26 mouse cellular contexts compared by ENCODE assay signal in genomic region chr2:11662907-11663230, GRCm38 (mm10). TPM values are rescaled to one million over a fixed set of nuclear protein-coding genes. Genes with fewer than 3 reads are reported as not detected.
DNase-seq lines count a peak whose midpoint lies in the region; ATAC-seq lines count a peak whose summit lies in the region.
"Had no signal": no experiment of that assay in that cellular context is flagged by ENCODE, and none has a peak within 500 bp of the region (broad histone marks: within the 10 kb centered on the region; RNA-seq: fewer than 3 reads in every experiment).

No protein-coding gene starts in this region.

- intact Hi-C loops in left cerebral cortex, postnatal 36 days (cut with DNase I) = loop anchor here (5.0 kb wide), 1 partner anchor 61 kb away; the partner anchor contains the start of gene Rbm17

- DNase-seq in A20 (ENCODE audit: low read depth, low spot score) = peak; percentile 66
- peak; percentile 53 for DNase-seq in CD4-positive helper T cell, adult 2 months (ENCODE audit: low read depth, low spot score)
- peak; percentile 38 for DNase-seq in naive thymus-derived CD4-positive, alpha-beta T cell, adult 2 months (ENCODE audit: low read depth)
- DNase-seq in frontal cortex, postnatal 25 days (ENCODE audit: low spot score in 2 of 2) = no peak
- no peak for DNase-seq in layer of hippocampus, postnatal 10 days (ENCODE audit: low spot score in 2 of 2)
- no peak for DNase-seq in left cerebral cortex, adult 18-20 months (ENCODE audit: low spot score in 2 of 2)
- DNase-seq in left cerebral cortex, postnatal 36 days (ENCODE audit: low spot score in 2 of 2) = no peak
- DNase-seq: adrenal gland, postnatal 10 days; cerebellum, adult 11-12 months; cerebellum, adult 9-10 months; cerebellum, postnatal 25 days; gastrocnemius, postnatal 10 days; heart, adult 18-20 months; heart, postnatal 14 days had no signal

- peak; percentile 24 for ATAC-seq in activated CD4-positive, CD25-positive, alpha-beta regulatory T cell, adult 4 months

RNA-seq across cellular contexts. Expression of gene Il2ra, which starts 20.3 kb away (rescaled TPM):
- 100 to 1,000 TPM; 305 to 312 TPM for polyA plus RNA-seq in activated CD4-positive, CD25-positive, alpha-beta regulatory T cell, adult 4 months (2017; shearing (Covaris generic))
- not detected for total RNA-seq in layer of hippocampus, postnatal 10 days (2021)
- under 1 TPM in 1 of 2 experiments, not detected in 1; 0.19 TPM for total RNA-seq in left cerebral cortex, adult 18-20 months (2021)
- under 1 TPM; 0.09 to 0.15 TPM for total RNA-seq in left cerebral cortex, postnatal 36 days (2021)
- polyA plus RNA-seq: embryonic facial prominence, embryonic 12.5 days; forebrain, embryonic 11.5 days; forebrain, embryonic 15.5 days; G1E; heart, embryonic 11.5 days; hindbrain, embryonic 14.5 days had no signal

RNA-seq across cellular contexts. Expression of gene Gm17490, which starts 36.8 kb away (rescaled TPM):
- polyA plus RNA-seq in activated CD4-positive, CD25-positive, alpha-beta regulatory T cell, adult 4 months (2017; shearing (Covaris generic)) = not detected
- not detected for total RNA-seq in layer of hippocampus, postnatal 10 days (2021)
- total RNA-seq in left cerebral cortex, adult 18-20 months (2021) = not detected
- not detected for total RNA-seq in left cerebral cortex, postnatal 36 days (2021)
- total RNA-seq: adrenal gland, postnatal 10 days; adrenal gland, postnatal 4 days; G1E; gastrocnemius, postnatal 10 days; gastrocnemius, postnatal 4 days; heart, adult 18-20 months; heart, postnatal 14 days; hematopoietic stem cell, adult 5-6 weeks had no signal
- polyA plus RNA-seq: cortical plate, adult 2 months; embryonic facial prominence, embryonic 12.5 days; forebrain, embryonic 11.5 days; forebrain, embryonic 15.5 days; G1E; heart, embryonic 11.5 days; heart, embryonic 15.5 days; hindbrain, embryonic 14.5 days had no signal

RNA-seq across cellular contexts. Expression of gene Il15ra, which starts 42.2 kb away (rescaled TPM):
- polyA plus RNA-seq in activated CD4-positive, CD25-positive, alpha-beta regulatory T cell, adult 4 months (2017; shearing (Covaris generic)) = 10 to 100 TPM; 23.0 to 24.0 TPM
- total RNA-seq in layer of hippocampus, postnatal 10 days (2021) = 1 to 10 TPM; 5.5 to 5.7 TPM
- total RNA-seq in left cerebral cortex, adult 18-20 months (2021) = 10 to 100 TPM in 1 of 2 experiments, 1 to 10 TPM in 1; 7.4 to 14.0 TPM
- total RNA-seq in left cerebral cortex, postnatal 36 days (2021) = 1 to 10 TPM; 4.7 to 9.4 TPM
- polyA plus RNA-seq: G1E had no signal

RNA-seq across cellular contexts. Expression of gene Rbm17, which starts 58.9 kb away (rescaled TPM):
- 10 to 100 TPM; 33.1 to 38.5 TPM for polyA plus RNA-seq in activated CD4-positive, CD25-positive, alpha-beta regulatory T cell, adult 4 months (2017; shearing (Covaris generic))
- 100 to 1,000 TPM; 103 to 106 TPM for total RNA-seq in layer of hippocampus, postnatal 10 days (2021)
- total RNA-seq in left cerebral cortex, adult 18-20 months (2021) = 10 to 100 TPM; 88.5 to 93.5 TPM
- total RNA-seq in left cerebral cortex, postnatal 36 days (2021) = 10 to 100 TPM; 79.2 to 82.2 TPM

Comparison
In these comparisons a context has a peak if more than half of its experiments do, and no peak if none do; other contexts are left out.
1. DNase-seq: peak in A20 (single experiment), CD4-positive helper T cell, adult 2 months (single experiment) and naive thymus-derived CD4-positive, alpha-beta T cell, adult 2 months (single experiment); none in frontal cortex, postnatal 25 days (0 of 2), layer of hippocampus, postnatal 10 days (0 of 2), left cerebral cortex, adult 18-20 months (0 of 2) and left cerebral cortex, postnatal 36 days (0 of 2).